Mouse (Mus musculus) hindbrain, embryonic 14.5 days (tissue): Measurements from ENCODE around the gene Mypn. TPM values are rescaled to one million over a fixed set of nuclear protein-coding genes. Genes with fewer than 3 reads are reported as not detected.

Experiments
- ATAC-seq: fragments of 200-750 bp; cut with Nextera tagmentation; 2 replicates; pipeline ENCODE4 v1.8.0; 2017; ENCODE audit warnings: moderate number of reproducible peaks, mild to moderate bottlenecking, moderate TSS enrichment, moderate library complexity; ENCODE audit not compliant: low FRiP score
- DNase-seq: peaks from one replicate; pipeline ENCODE4 v3.0.0-alpha.2; 2015; ENCODE audit warnings: low spot score
- H3K27ac ChIP-seq: fragments of 300-500 bp; sonication (generic); 2 replicates; pipeline ENCODE4 v1.5.1; 2014; ENCODE audit warnings: mild to moderate bottlenecking, moderate library complexity
- H3K27me3 ChIP-seq: fragments of 300-500 bp; sonication (generic); 2 replicates; pipeline ENCODE4 v1.6.1; 2014; ENCODE audit warnings: mild to moderate bottlenecking, low read length, mixed read lengths; ENCODE audit not compliant: control insufficient read depth, insufficient read depth
- H3K36me3 ChIP-seq: fragments of 300-500 bp; sonication (generic); replicated peaks from 2 replicates; pipeline ENCODE4 v1.6.1; 2014; ENCODE audit not compliant: control insufficient read depth, insufficient read depth
- H3K4me1 ChIP-seq: fragments of 300-500 bp; sonication (generic); replicated peaks from 2 replicates; pipeline ENCODE4 v1.6.1; 2014; ENCODE audit warnings: antibody characterized with exemption, low read length, mixed read lengths; ENCODE audit not compliant: control insufficient read depth, insufficient read depth
- H3K4me2 ChIP-seq: fragments of 300-500 bp; sonication (generic); replicated peaks from 2 replicates; pipeline ENCODE4 v1.6.1; 2014; ENCODE audit warnings: mild to moderate bottlenecking, moderate library complexity
- H3K4me3 ChIP-seq: fragments of 300-500 bp; sonication (generic); replicated peaks from 2 replicates; pipeline ENCODE4 v1.5.1; 2014; ENCODE audit warnings: mild to moderate bottlenecking, low read length
- H3K9ac ChIP-seq: fragments of 300-500 bp; sonication (generic); 2 replicates; pipeline ENCODE4 v1.6.1; 2014
- H3K9me3 ChIP-seq: fragments of 300-500 bp; sonication (generic); 2 replicates; pipeline ENCODE4 v1.6.1; 2016; ENCODE audit warnings: low read length; ENCODE audit not compliant: control insufficient read depth
- WGBS: fragments of 180-500 bp; shearing (Covaris S2); extraction: QIAGEN DNeasy Blood & Tissue Kit; methylation state at CpG from one replicate; pipeline ENCODE4 v1.1.7; 2014; 5-methylcytosine and 5-hydroxymethylcytosine counted together
- polyA plus RNA-seq: library from polyadenylated mRNA; unstranded; fragments of >200 nt; fragmentation: Nextera tagmentation; extraction: Ambion mirVana; gene quantifications from 2 replicates; pipeline ENCODE4 v1.2.1, GENCODE M21; 2014

Gene Mypn
- polyA plus RNA-seq, 1 experiment from 2014 or later: 0.68 TPM

DNA sequence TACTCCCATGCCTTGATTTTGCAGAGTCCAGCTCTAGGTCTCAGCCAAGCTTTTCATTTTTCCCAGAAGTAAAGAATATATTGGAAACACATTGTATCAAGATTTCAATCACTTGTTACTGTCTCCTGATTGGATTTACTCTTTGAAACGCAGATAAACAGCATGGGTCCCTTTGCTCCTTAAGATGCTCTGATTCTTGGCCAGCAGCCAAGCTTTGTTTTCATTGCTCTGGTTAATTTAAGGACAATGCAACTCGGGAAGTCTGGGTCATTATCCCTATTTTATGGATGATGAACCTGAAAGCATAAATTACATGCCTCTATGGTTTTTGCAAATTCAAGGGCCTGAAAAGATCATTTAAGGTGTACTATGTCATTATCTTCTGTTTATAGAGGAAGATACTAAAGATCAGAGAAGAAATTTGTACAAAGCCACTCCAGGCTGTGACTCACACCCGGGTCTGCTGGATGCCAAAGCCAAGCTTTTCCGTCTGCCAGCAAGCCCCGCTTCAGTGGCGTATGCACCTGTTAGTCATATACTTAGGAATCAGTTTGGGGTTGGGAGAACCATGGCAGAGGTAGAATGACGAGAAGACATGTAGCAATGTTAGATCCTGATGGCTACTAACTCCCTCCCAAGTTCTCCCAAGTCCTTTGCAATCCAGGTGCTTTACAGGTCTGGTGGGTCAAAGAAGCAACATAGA, 17.5 kb upstream of the Mypn start:
- ATAC-seq (no peak), DNase-seq (peak; percentile 47)
- H3K27ac ChIP-seq: no peak overlapping the region
- no peak overlapping the region for H3K4me3 ChIP-seq
- no peaks in the 10 kb centered on the region for H3K4me1 ChIP-seq
- no peak overlapping the region for H3K9ac ChIP-seq
- no peaks in the 10 kb centered on the region for H3K9me3 ChIP-seq
- no peaks in the 10 kb centered on the region for H3K36me3 ChIP-seq
- WGBS: 53% methylated on average over 7 of the region's 7 CpGs
- H3K27me3 ChIP-seq: no peaks in the 10 kb centered on the region
- H3K4me2 ChIP-seq: no peak overlapping the region

DNA sequence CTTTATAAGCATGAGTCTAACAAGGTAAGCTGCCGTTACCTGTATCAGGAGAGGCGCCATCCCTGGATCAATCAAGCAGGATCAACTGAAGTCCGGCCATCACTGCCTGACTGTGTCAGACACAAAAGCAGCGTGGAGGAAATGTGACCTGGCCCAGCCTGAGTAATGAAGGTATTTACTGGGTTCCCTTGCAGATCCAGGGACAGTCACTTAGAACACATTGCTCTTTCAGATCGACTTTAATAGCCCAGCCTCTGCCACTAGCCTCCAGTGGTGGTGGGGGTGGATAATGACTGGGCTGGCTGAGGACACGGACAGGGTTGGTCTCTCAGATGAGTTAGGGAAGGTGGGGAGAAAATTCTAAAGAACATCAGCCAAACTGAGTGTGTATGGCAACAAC, 5.1 kb upstream of the Mypn start:
- H3K27ac ChIP-seq: no peak overlapping the region
- H3K4me1 ChIP-seq: no peaks in the 10 kb centered on the region
- H3K9me3 ChIP-seq: no peaks in the 10 kb centered on the region
- no peaks in the 10 kb centered on the region for H3K36me3 ChIP-seq
- no peak overlapping the region for H3K9ac ChIP-seq
- H3K4me3 ChIP-seq: no peak overlapping the region
- WGBS: 79% methylated on average over 6 of the region's 6 CpGs
- no peak overlapping the region for H3K4me2 ChIP-seq
- no peak for DNase-seq
- ATAC-seq: no peak
- H3K27me3 ChIP-seq: no peaks in the 10 kb centered on the region

DNA sequence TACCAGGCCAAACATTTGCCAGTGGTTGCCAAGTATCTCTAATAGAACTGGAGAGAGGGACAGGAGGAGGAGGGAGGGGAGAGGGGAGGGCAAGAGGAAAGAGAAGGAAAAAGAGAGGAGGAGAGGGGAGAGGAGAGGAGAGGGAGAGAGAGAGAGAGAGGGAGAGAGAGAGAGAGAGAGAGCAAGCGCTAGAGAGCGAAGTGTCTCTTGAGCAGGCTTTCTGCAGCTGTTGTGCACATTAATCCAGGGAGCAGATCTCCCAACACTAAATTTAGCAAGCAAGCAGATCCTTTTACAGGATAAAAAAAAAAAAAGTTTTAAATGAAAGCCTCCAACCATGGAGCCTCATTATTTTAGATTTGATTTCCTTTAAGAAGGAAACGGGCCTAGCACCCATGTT, 750 bp downstream of the Mypn start:
- Histone ChIP-seq H3K4me3 (no peak overlapping the region), H3K4me1 (no peaks in the 10 kb centered on the region), H3K27ac (no peak overlapping the region), H3K9ac (no peak overlapping the region), H3K4me2 (no peak overlapping the region), H3K27me3 (no peaks in the 10 kb centered on the region), H3K36me3 (no peaks in the 10 kb centered on the region), H3K9me3 (no peaks in the 10 kb centered on the region)
- no peak for DNase-seq
- WGBS: 77% methylated on average over 3 of the region's 3 CpGs
- no peak for ATAC-seq

DNA sequence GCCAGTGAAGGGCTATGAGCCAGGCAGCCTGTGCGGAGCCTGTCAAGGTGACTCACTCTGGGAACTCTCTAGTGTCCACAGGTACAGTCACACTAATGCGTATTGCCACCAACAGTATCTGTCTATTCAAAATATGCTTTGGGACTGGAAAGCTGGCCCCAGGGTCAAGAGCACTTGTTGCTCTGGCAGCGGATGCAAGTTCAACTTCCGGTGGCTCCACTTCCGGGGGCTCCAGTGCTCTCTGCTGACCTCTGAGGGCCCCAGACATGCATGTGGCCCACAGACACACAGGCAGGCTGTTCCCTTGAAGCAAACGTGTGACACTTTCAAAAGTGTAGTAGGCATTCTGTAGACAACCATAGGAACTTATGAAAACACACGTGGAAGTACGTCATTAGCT, 2.2 kb downstream of the Mypn start:
- Histone ChIP-seq H3K27me3 (no peaks in the 10 kb centered on the region), H3K9ac (no peak overlapping the region), H3K4me1 (no peaks in the 10 kb centered on the region), H3K9me3 (no peaks in the 10 kb centered on the region), H3K36me3 (no peaks in the 10 kb centered on the region), H3K4me3 (no peak overlapping the region), H3K4me2 (no peak overlapping the region), H3K27ac (no peak overlapping the region)
- WGBS: 81% methylated on average over 8 of the region's 8 CpGs
- DNase-seq: no peak
- no peak for ATAC-seq

DNA sequence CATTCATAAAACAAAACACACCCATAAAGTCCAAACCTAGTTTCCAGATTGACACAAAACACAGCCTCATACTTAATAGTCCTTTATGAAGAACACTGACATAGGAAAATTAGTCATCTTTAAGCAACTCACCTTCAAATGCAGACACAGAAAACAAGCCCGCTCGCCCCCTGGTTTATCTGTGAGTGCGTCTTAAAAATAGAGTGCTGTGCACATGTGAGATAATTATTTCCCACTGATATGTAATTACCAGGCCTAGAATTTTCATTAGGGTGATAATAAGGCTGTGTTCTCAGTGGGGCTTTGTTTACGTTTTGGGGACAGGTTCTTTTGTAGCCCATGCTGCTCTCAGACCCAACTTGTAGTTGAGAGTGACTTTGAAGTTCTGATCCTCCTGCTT, 4.7 kb downstream of the Mypn start:
- no peaks in the 10 kb centered on the region for H3K36me3 ChIP-seq
- H3K27me3 ChIP-seq: no peaks in the 10 kb centered on the region
- WGBS: 76% methylated on average over 4 of the region's 4 CpGs
- H3K9me3 ChIP-seq: no peaks in the 10 kb centered on the region
- no peak overlapping the region for H3K4me2 ChIP-seq
- DNase-seq (no peak), ATAC-seq (no peak)
- H3K27ac ChIP-seq: no peak overlapping the region
- no peak overlapping the region for H3K9ac ChIP-seq
- H3K4me3 ChIP-seq: no peak overlapping the region
- H3K4me1 ChIP-seq: no peaks in the 10 kb centered on the region

DNA sequence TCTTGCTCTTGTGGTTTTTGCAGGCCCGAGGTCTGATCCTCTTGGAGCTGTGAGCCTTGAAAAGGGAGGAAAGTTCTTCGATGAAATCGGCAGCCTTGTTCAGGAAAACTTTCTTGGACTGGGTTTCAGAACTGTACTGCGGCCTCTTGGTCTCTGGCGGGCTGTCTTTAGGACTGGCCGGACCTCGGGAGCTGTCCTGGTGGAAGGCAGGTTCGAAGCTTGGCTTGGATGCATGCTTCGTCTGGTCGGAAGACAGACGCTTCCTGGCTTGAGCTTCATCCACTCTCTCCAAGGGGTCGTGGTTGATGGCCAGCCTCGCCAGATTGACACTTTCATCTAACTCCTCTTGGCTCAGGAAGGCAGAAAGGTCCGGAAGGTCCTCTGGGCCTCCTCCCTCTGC, 11.0 kb downstream of the Mypn start:
- Histone ChIP-seq H3K27me3 (no peaks in the 10 kb centered on the region), H3K4me2 (no peak overlapping the region), H3K36me3 (no peaks in the 10 kb centered on the region), H3K27ac (no peak overlapping the region), H3K4me1 (no peaks in the 10 kb centered on the region), H3K4me3 (no peak overlapping the region), H3K9me3 (no peaks in the 10 kb centered on the region), H3K9ac (no peak overlapping the region)
- WGBS: 90% methylated on average over 14 of the region's 14 CpGs
- DNase-seq: no peak
- no peak for ATAC-seq

DNA sequence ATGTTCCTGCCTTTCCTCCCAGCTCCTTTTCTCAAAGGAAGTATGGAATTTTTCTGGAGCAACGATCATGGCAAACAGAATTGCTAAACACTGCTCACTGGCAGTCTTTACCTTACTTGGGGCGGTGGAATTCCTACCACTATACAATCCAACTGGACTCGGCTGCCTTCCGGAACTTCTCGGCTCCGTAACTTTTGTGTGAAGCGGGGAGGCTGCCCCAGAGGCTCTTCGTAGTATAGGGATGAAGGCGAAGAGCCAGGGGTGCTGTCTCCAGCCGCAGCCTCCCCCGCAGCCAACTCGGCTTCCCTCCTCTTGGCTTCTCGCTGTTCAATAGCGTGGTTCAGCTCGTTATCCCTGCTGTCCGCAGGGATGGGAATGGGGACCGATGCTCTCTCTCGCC, 11.5 kb downstream of the Mypn start:
- no peak for DNase-seq
- H3K36me3 ChIP-seq: no peaks in the 10 kb centered on the region
- H3K27ac ChIP-seq: no peak overlapping the region
- no peak for ATAC-seq
- no peaks in the 10 kb centered on the region for H3K9me3 ChIP-seq
- H3K4me3 ChIP-seq: no peak overlapping the region
- 70% methylated on average over 18 of the region's 18 CpGs for WGBS
- no peak overlapping the region for H3K4me2 ChIP-seq
- no peak overlapping the region for H3K9ac ChIP-seq
- H3K27me3 ChIP-seq: no peaks in the 10 kb centered on the region
- no peaks in the 10 kb centered on the region for H3K4me1 ChIP-seq

DNA sequence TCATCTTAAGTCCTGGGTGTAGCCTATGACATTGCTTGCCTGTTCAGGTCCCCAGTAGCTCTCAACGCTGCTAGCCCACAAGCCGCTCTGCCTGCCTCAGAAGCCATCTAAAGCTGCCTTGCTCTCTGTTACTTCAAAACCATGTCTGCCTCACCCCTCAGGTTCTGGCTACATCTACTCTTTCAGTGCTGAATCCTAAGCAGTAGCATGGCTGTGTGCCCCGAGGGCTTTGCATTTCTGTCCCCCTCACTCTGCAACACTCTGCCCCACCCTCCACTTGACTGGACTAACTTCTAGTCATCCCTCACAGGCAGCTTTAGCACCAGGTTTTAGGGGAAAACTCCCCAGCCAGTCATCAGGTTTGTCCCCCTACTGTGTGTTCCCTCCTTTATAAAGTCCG, 19.3 kb downstream of the Mypn start:
- Histone ChIP-seq H3K4me1 (no peaks in the 10 kb centered on the region), H3K27me3 (no peaks in the 10 kb centered on the region), H3K27ac (no peak overlapping the region), H3K4me3 (no peak overlapping the region), H3K9me3 (no peaks in the 10 kb centered on the region), H3K9ac (no peak overlapping the region), H3K36me3 (no peaks in the 10 kb centered on the region), H3K4me2 (no peak overlapping the region)
- no peak for DNase-seq
- ATAC-seq: no peak
- WGBS: 86% methylated on average over 4 of the region's 4 CpGs

DNA sequence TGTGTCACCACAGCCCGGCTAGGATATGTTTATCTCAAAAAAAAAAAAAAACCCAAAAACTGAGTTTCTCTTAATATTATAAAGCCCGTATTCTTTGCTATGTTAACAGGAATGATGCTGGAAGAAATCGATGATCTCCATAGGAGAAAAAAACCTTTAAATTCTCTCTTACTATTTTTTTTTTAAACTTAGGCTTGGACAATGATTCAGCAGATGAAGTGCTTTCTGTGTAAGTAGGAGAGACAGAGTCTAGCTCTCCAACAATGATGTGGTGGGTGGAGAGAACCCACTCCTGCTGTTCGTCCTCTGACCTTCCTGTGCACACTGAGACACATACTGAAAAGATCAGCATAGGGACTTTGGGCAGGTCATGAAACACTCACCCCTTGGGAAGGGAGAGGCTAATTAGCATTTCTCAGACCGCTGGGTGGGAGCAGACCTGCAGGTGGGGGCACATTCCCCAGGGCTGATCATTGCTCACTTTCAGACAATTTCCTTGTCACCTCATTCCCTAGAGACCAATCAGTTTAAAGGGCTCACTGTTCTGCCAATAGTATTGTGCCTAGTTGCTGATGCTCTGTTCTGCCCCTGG, 21.5 kb downstream of the Mypn start:
- no peak overlapping the region for H3K4me2 ChIP-seq
- H3K4me3 ChIP-seq: no peak overlapping the region
- no peaks in the 10 kb centered on the region for H3K27me3 ChIP-seq
- no peaks in the 10 kb centered on the region for H3K9me3 ChIP-seq
- DNase-seq: no peak
- WGBS: 69% methylated on average over 5 of the region's 5 CpGs
- H3K27ac ChIP-seq: no peak overlapping the region
- no peak overlapping the region for H3K9ac ChIP-seq
- H3K4me1 ChIP-seq: no peaks in the 10 kb centered on the region
- no peak for ATAC-seq
- no peaks in the 10 kb centered on the region for H3K36me3 ChIP-seq

DNA sequence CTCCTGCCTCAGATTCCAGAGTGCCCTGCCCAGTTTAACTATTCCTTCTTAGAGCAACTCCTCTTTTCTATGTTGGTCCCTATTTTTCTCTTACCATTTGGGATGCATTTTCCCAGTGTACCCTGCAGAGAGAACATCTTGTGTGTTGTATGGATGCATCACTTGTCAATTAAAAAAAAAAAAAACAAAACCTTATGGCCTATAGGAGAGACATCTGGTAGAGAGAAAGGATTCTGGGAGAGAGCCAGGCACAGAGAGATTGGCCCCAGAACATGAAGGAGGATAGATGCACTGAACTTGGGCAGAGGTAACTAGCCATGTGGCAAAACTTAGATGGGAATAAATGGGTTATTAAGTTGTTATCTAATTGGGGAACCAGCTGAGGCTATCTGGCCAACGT, 22.6 kb downstream of the Mypn start:
- Histone ChIP-seq H3K4me3 (no peak overlapping the region), H3K36me3 (no peaks in the 10 kb centered on the region), H3K9ac (no peak overlapping the region), H3K9me3 (no peaks in the 10 kb centered on the region), H3K4me2 (no peak overlapping the region), H3K4me1 (no peaks in the 10 kb centered on the region), H3K27me3 (no peaks in the 10 kb centered on the region), H3K27ac (no peak overlapping the region)
- ATAC-seq: no peak
- 82% methylated on average over 1 of the region's 1 CpGs for WGBS
- no peak for DNase-seq
